Mouse (Mus musculus) ovary, adult 18-20 months (tissue): ENCODE data around the gene Ltk.
"Not testable (repeated sequence)": the region's sequence is repeated elsewhere in the genome, so short reads cannot be mapped to it uniquely, and the experiment has no call there.

Experiments used
- DNase-seq: peaks from one replicate; pipeline ENCODE4 v3.0.0; 2022; ENCODE audit warnings: low spot score, mixed read lengths

Gene Ltk

GRCm38 (mm10) chr2:119758844-119759835 is 1.1 kb downstream of the Ltk start:
- DNase-seq: no peak

- no peak for DNase-seq
Observed at GRCm38 (mm10) chr2:119758101-119758843, 2.0 kb downstream of the Ltk start.

GRCm38 (mm10) chr2:119757601-119758100 is 2.6 kb downstream of the Ltk start:
- no peak for DNase-seq

GRCm38 (mm10) chr2:119749260-119749659 is 11.0 kb downstream of the Ltk start:
- no peak for DNase-seq

GRCm38 (mm10) chr2:119747554-119747953 is 12.7 kb downstream of the Ltk start:
- no peak for DNase-seq

- no peak for DNase-seq
Observed at GRCm38 (mm10) chr2:119745281-119745680, 14.9 kb downstream of the Ltk start.

GRCm38 (mm10) chr2:119744163-119745111 is 15.8 kb downstream of the Ltk start:
- DNase-seq: no peak

GRCm38 (mm10) chr2:119743808-119744162 is 16.4 kb downstream of the Ltk start:
- DNase-seq: no peak

GRCm38 (mm10) chr2:119743176-119743807 is 16.9 kb downstream of the Ltk start:
- DNase-seq: no peak

GRCm38 (mm10) chr2:119742461-119743175 is 17.6 kb downstream of the Ltk start:
- DNase-seq: peak; percentile 23

GRCm38 (mm10) chr2:119741581-119742411 is 18.4 kb downstream of the Ltk start, which contains the start of gene Itpka:
TSS of gene Itpka (plus strand) at chr2:119742337.
- peak; percentile 67 for DNase-seq

GRCm38 (mm10) chr2:119740567-119740966 is 19.7 kb downstream of the Ltk start:
- DNase-seq: no peak

GRCm38 (mm10) chr2:119737124-119737523 is 23.1 kb downstream of the Ltk start:
- no peak for DNase-seq

- DNase-seq: no peak
Observed at GRCm38 (mm10) chr2:119730735-119731134, 29.5 kb downstream of the Ltk start.

- no peak for DNase-seq
Observed at GRCm38 (mm10) chr2:119727762-119728416, 32.3 kb downstream of the Ltk start.

- no peak for DNase-seq
Observed at GRCm38 (mm10) chr2:119721070-119721469, 39.2 kb downstream of the Ltk start.

- not testable (repeated sequence) for DNase-seq
Observed at GRCm38 (mm10) chr2:119715868-119716267, 44.4 kb downstream of the Ltk start.

- no peak for DNase-seq
Observed at GRCm38 (mm10) chr2:119710011-119710410, 50.2 kb downstream of the Ltk start.

- no peak for DNase-seq
Observed at GRCm38 (mm10) chr2:119707676-119708075, 52.6 kb downstream of the Ltk start.
